Mouse (Mus musculus) ES-Bruce4 (cell line): ENCODE measurements around the gene Gm17332.

Source experiments
- CTCF ChIP-seq: IDR thresholded peaks from one replicate; pipeline ENCODE4 v1.8.1; 2011; ENCODE audit warnings: low read depth, low read length
- EP300 ChIP-seq: IDR thresholded peaks from 2 replicates; pipeline ENCODE4 v1.6.1; 2011; ENCODE audit warnings: low read depth, low read length; ENCODE audit not compliant: insufficient read depth
- POLR2A ChIP-seq: IDR thresholded peaks from one replicate; pipeline ENCODE4 v1.8.1; 2011; ENCODE audit warnings: low read length; ENCODE audit not compliant: insufficient read depth

GRCm38 (mm10) chr11:31218009-31218408 lies 35.7 kb upstream of the Gm17332 start:
- TF ChIP-seq CTCF: no peak
- TF ChIP-seq POLR2A: no peak
- TF ChIP-seq EP300: no peak
